Mouse (Mus musculus): Measurements from ENCODE around the gene Zfp120.
"Not testable (repeated sequence)": the region's sequence is repeated elsewhere in the genome, so short reads cannot be mapped to it uniquely, and the experiment has no call there.

Gene Zfp120

GRCm38 (mm10) chr2:150136435-150136897, at the start of gene Zfp120:
Gene Zfp120 (minus strand): TSS chr2:150136708.
- DNase-seq (ENCODE audit: low read depth, low spot score): peak; percentile 97

- DNase-seq (ENCODE audit: low read depth, low spot score): not testable (repeated sequence)
Observed at GRCm38 (mm10) chr2:150181570-150181999, 45.1 kb upstream of the Zfp120 start, which contains the start of gene Gm14139. Gene Gm14139 (plus strand): TSS chr2:150181755.

- DNase-seq (ENCODE audit: low read depth, low spot score): not testable (repeated sequence)
Observed at GRCm38 (mm10) chr2:150181046-150181445, 44.5 kb upstream of the Zfp120 start.

- DNase-seq (ENCODE audit: low read depth, low spot score): not testable (repeated sequence)
Observed at GRCm38 (mm10) chr2:150179579-150179978, 43.1 kb upstream of the Zfp120 start, which contains the start of gene Gm10770. Gene Gm10770 (minus strand): TSS chr2:150179679.

DNA sequence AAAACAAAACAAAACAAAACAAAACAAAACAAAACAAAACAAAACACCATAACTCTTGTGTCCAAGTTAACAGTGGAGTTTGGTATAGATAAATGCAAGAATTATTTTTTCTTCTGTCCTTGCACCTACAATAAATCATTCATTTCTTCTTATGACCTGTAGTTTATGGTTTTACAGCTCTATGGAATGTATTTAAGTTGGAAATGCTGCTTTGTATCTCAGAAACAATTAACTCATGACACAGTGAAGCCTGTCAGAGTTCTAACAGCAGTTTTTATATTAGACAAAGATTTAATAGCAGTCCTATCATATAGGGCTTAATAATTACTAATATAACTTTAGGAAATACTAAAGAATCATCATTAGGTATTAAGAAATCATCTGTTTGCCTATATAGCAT, 37.3 kb upstream of the Zfp120 start:
- no peak for DNase-seq (ENCODE audit: low read depth, low spot score)

GRCm38 (mm10) chr2:150166703-150167102, 30.2 kb upstream of the Zfp120 start:
- no peak for DNase-seq (ENCODE audit: low read depth, low spot score)

DNA sequence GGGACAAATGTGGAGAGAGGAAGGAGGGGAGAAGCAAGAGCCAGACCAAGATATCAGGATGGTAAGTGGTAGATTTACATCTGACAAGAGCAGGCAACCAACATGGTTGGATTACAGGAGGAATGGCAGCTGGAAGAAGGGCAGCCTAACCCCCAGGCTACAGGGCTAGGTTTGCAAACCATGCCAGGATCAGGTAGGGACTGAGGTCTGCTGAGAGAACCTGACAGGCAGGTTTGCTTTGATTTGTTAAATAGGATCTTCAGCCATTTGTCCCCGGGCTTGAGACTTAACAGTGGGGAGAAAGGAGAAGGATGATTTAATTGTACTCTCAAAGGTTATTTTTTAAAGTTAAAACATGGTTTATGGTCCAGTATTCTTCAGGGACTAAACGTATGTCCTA, 3.7 kb downstream of the Zfp120 start:
- DNase-seq (ENCODE audit: low read depth, low spot score): no peak

GRCm38 (mm10) chr2:150132002-150132401, 4.5 kb downstream of the Zfp120 start:
- DNase-seq (ENCODE audit: low read depth, low spot score): not testable (repeated sequence)

- no peak for DNase-seq (ENCODE audit: low read depth, low spot score)
Observed at GRCm38 (mm10) chr2:150111247-150111912, 25.1 kb downstream of the Zfp120 start.

GRCm38 (mm10) chr2:150099618-150100017, 36.9 kb downstream of the Zfp120 start:
- DNase-seq (ENCODE audit: low read depth, low spot score): peak; percentile 33
